Mouse (Mus musculus) gastrocnemius, adult 18-20 months (tissue): ENCODE measurements around the gene Uba2. TPM values are rescaled to one million over a fixed set of nuclear protein-coding genes. Genes with fewer than 3 reads are reported as not detected.

Experiments used
- DNase-seq: peaks from one replicate; pipeline ENCODE4 v3.0.0; 2021; ENCODE audit warnings: low spot score
- total RNA-seq, 2 experiments: library from RNA; stranded (reverse); gene quantifications; 2 replicates each; pipeline ENCODE4 v1.2.3; 2021

Uba2 gene
- total RNA-seq, 2 experiments from 2014 or later = 32.8 to 37.1 TPM

- no peak for DNase-seq
Observed at GRCm38 (mm10) chr7:34094911-34095481, 74.4 kb downstream of the Uba2 start, which contains the start of gene Scgb1b30. Gene Scgb1b30 (plus strand): TSS chr7:34095431.

Other genes starting within 250 kb of the Uba2 start
- not detected for gene Scgb2b26, start 224.6 kb downstream of the Uba2 start, total RNA-seq
- gene Scgb2b27, start 155.7 kb downstream of the Uba2 start, total RNA-seq = not detected
- gene Scgb1b27, start 148.1 kb downstream of the Uba2 start, total RNA-seq = not detected
- gene Scgb1b30, start 74.2 kb downstream of the Uba2 start, total RNA-seq = not detected
- 1 to 10 TPM; 2.7 to 4.1 TPM for gene Wtip, start 36.3 kb downstream of the Uba2 start, total RNA-seq
- 10 to 100 TPM; 13.7 to 15.0 TPM for gene Pdcd2l, start 27.1 kb upstream of the Uba2 start, total RNA-seq
- 100 to 1,000 TPM; 946 to 968 TPM for gene Gpi1, start 60.7 kb upstream of the Uba2 start, total RNA-seq
- not detected for gene Gm6096, start 81.4 kb upstream of the Uba2 start, total RNA-seq
- gene 4931406P16Rik, start 144.0 kb upstream of the Uba2 start, total RNA-seq = 10 to 100 TPM; 40.5 to 64.1 TPM
- 10 to 100 TPM; 89.5 to 89.6 TPM for gene Lsm14a, start 223.7 kb upstream of the Uba2 start, total RNA-seq